Mouse (Mus musculus) megakaryocyte, embryonic 14.5 days (primary cell): ENCODE results near the gene Ankrd65.

Experiments
- FLI1 ChIP-seq: IDR thresholded peaks from 2 replicates; pipeline ENCODE4 v1.6.1; 2012; ENCODE audit warnings: low read length, inconsistent platforms, mixed read lengths
- GATA1 ChIP-seq: IDR thresholded peaks from 3 replicates; pipeline ENCODE4 v1.6.1; 2012; ENCODE audit warnings: mixed read lengths, low read length, inconsistent platforms, borderline replicate concordance

- no peak for TF ChIP-seq GATA1
- TF ChIP-seq FLI1, result no peak
These were observed 12.6 kb downstream of the Ankrd65 start, which contains the start of gene Mrpl20 for GRCm38 (mm10) chr4:155802741-155803339.
